In the genomic region with DNA sequence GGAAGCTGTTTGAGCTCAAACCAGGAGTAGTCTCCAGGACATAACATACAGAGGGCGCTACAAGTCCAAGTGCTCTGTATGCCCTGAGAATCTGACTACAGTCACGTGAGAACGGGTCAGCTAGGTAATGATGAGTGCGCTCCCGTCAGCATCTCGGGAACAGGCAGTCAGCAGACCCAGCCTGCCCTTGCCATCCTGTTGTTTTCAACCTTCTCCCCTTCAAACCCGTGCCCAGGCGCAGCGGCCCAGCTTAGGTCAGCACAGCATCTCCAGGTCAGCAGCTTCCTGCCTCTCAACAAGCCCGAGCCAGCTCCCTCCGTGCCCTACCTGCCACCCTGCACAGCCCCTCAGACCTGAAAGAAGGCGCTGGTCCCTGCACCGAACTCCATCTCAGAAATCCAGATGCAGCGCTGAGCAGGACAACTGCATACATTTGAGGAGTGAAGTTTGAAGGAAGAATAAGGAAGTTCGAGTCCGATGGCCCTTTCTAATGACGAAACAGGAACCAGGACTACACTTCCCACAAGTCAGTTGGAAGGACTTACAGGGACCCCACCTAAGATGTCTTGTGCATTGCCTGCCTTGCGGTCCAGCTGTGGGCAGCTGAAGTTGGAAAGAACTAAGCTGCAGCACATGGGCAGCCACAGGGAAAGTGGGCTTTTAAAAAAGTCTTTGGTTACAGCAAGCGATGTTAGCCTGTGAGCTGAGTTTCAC, we compare ENCODE assay signal across 8 mouse cellular contexts. TPM values are rescaled to one million over a fixed set of nuclear protein-coding genes. Genes with fewer than 3 reads are reported as not detected.
DNase-seq lines count a peak whose midpoint lies in the region; ATAC-seq and TF ChIP-seq lines count a peak whose summit lies in the region.

A gene (minus strand): TSS at position 476 of the 714 bp plus-strand sequence.
A gene (minus strand): TSS at position 498 of the 714 bp plus-strand sequence.

- WGBS in embryonic facial prominence, embryonic 13.5 days = under 1% methylated on average over 19 of the region's 19 CpGs
- WGBS in kidney, adult 2 months = under 1% methylated on average over 19 of the region's 19 CpGs
- WGBS in limb, embryonic 12.5 days = under 1% methylated on average over 19 of the region's 19 CpGs
- under 1% methylated on average over 19 of the region's 19 CpGs for WGBS in midbrain, embryonic 15.5 days
- under 1% methylated on average over 19 of the region's 19 CpGs for WGBS in spleen, adult 2 months

- H3K27me3 ChIP-seq in embryonic facial prominence, embryonic 13.5 days = no peaks in the 10 kb centered on the region
- no peaks in the 10 kb centered on the region for H3K27me3 ChIP-seq in kidney, adult 2 months (replicated peaks; ENCODE audit: control insufficient read depth, insufficient read depth, low read length)
- no peaks in the 10 kb centered on the region for H3K27me3 ChIP-seq in limb, embryonic 12.5 days
- no peaks in the 10 kb centered on the region for H3K27me3 ChIP-seq in midbrain, embryonic 15.5 days (replicated peaks)
- no peaks in the 10 kb centered on the region for H3K27me3 ChIP-seq in spleen, adult 2 months (ENCODE audit: control insufficient read depth, insufficient read depth, low read length)

- TF ChIP-seq POLR2A in kidney, adult 2 months (IDR thresholded peaks at IDR 0.05; ENCODE audit: low read depth, low read length) = no peak
- no peak; the same call in 1 of the 2 replicates for TF ChIP-seq POLR2A in spleen, adult 2 months (IDR thresholded peaks at IDR 0.05; ENCODE audit: low read depth, low read length)

- H3K4me1 ChIP-seq in embryonic facial prominence, embryonic 13.5 days = peaks cover 5% of the 10 kb centered on the region; the same call in 1 of the 2 replicates
- H3K4me1 ChIP-seq in kidney, adult 2 months (ENCODE audit: control insufficient read depth, insufficient read depth, low read length) = no peaks in the 10 kb centered on the region
- H3K4me1 ChIP-seq in limb, embryonic 12.5 days (replicated peaks) = 0 out of 2 replicates have a peak, but pooled peaks cover 2% of the 10 kb centered on the region
- peaks cover 9% of the 10 kb centered on the region; the same call in 1 of the 2 replicates for H3K4me1 ChIP-seq in midbrain, embryonic 15.5 days
- H3K4me1 ChIP-seq in spleen, adult 2 months (ENCODE audit: control insufficient read depth, insufficient read depth, insufficient read length) = peaks cover 2% of the 10 kb centered on the region; the same call in 1 of the 2 replicates

- no peaks in the 10 kb centered on the region for H3K36me3 ChIP-seq in embryonic facial prominence, embryonic 13.5 days
- no peaks in the 10 kb centered on the region for H3K36me3 ChIP-seq in kidney, adult 2 months (ENCODE audit: control insufficient read depth, insufficient read depth, low read length)
- H3K36me3 ChIP-seq in limb, embryonic 12.5 days = no peaks in the 10 kb centered on the region
- no peaks in the 10 kb centered on the region for H3K36me3 ChIP-seq in midbrain, embryonic 15.5 days (replicated peaks)
- H3K36me3 ChIP-seq in spleen, adult 2 months (ENCODE audit: control insufficient read depth, insufficient read depth, low read length) = no peaks in the 10 kb centered on the region

- H3K4me3 ChIP-seq in embryonic facial prominence, embryonic 13.5 days = peak within 1 kb of the TSS; percentile 90
- peak within 1 kb of the TSS; percentile 98 for H3K4me3 ChIP-seq in kidney, adult 2 months (ENCODE audit: insufficient read depth, low read depth, low read length)
- H3K4me3 ChIP-seq in limb, embryonic 12.5 days (replicated peaks) = peak within 1 kb of the TSS; percentile 80
- H3K4me3 ChIP-seq in midbrain, embryonic 15.5 days = peak within 1 kb of the TSS; percentile 96
- peak within 1 kb of the TSS; percentile 90 for H3K4me3 ChIP-seq in spleen, adult 2 months (ENCODE audit: extremely low read depth, insufficient read depth, insufficient read length)

- peak; percentile 97 for ATAC-seq in embryonic facial prominence, embryonic 13.5 days (ENCODE audit: insufficient number of reproducible peaks, insufficient read depth, low FRiP score, low TSS enrichment, low read depth)
- ATAC-seq in limb, embryonic 12.5 days (ENCODE audit: insufficient number of reproducible peaks, insufficient read depth, low FRiP score, low TSS enrichment, low read depth) = peak; percentile 98
- ATAC-seq in midbrain, embryonic 15.5 days (replicated peaks) = peak; percentile 100

- peak within 1 kb of the TSS; percentile 86 for H3K9ac ChIP-seq in embryonic facial prominence, embryonic 13.5 days
- peak within 1 kb of the TSS; percentile 71 for H3K9ac ChIP-seq in limb, embryonic 12.5 days (replicated peaks)
- peak within 1 kb of the TSS; percentile 66 for H3K9ac ChIP-seq in midbrain, embryonic 15.5 days

- peak within 1 kb of the TSS; percentile 64 for H3K27ac ChIP-seq in embryonic facial prominence, embryonic 13.5 days
- H3K27ac ChIP-seq in kidney, adult 2 months (ENCODE audit: insufficient read depth, low read depth, low read length) = peak within 1 kb of the TSS; percentile 84
- peak within 1 kb of the TSS; percentile 66 for H3K27ac ChIP-seq in limb, embryonic 12.5 days
- peak within 1 kb of the TSS; percentile 69 for H3K27ac ChIP-seq in midbrain, embryonic 15.5 days
- peak within 1 kb of the TSS; percentile 66 for H3K27ac ChIP-seq in spleen, adult 2 months (ENCODE audit: insufficient read depth, low read length)

- peak; percentile 86 for DNase-seq in 3134 (ENCODE audit: extremely low read depth, insufficient read length, low spot score)
- DNase-seq in adrenal gland, postnatal 36 days = peak; percentile 87 to 88
- peak; percentile 93 to 95 for DNase-seq in heart, adult 18-20 months
- peak; percentile 94 for DNase-seq in kidney, adult 2 months
- DNase-seq in spleen, adult 2 months (ENCODE audit: low read depth in 1 of 2, low spot score in 2 of 2) = peak; percentile 84 to 89

- no peaks in the 10 kb centered on the region for H3K9me3 ChIP-seq in embryonic facial prominence, embryonic 13.5 days
- no peaks in the 10 kb centered on the region for H3K9me3 ChIP-seq in limb, embryonic 12.5 days
- no peaks in the 10 kb centered on the region for H3K9me3 ChIP-seq in midbrain, embryonic 15.5 days

- TF ChIP-seq CTCF in kidney, adult 2 months (conservative IDR thresholded peaks at IDR 0.05; ENCODE audit: insufficient read depth, insufficient read length, low read depth, low read length) = peak; percentile 50
- TF ChIP-seq CTCF in spleen, adult 2 months (IDR thresholded peaks at IDR 0.05; ENCODE audit: extremely low read depth, insufficient read depth, insufficient read length, insufficient replicate concordance) = no peak

- peak within 1 kb of the TSS; percentile 64 for H3K4me2 ChIP-seq in embryonic facial prominence, embryonic 13.5 days
- H3K4me2 ChIP-seq in limb, embryonic 12.5 days = peak within 1 kb of the TSS; percentile 55
- peak within 1 kb of the TSS; percentile 59 for H3K4me2 ChIP-seq in midbrain, embryonic 15.5 days

RNA-seq across cellular contexts. Expression of the first gene that starts in this region (rescaled TPM):
- total RNA-seq in adrenal gland, postnatal 36 days (2021) = 1 to 10 TPM; 1.0 to 1.9 TPM
- polyA plus RNA-seq in embryonic facial prominence, embryonic 13.5 days (2015; fragmentation: Nextera tagmentation; extraction: Ambion mirVana) = not detected in 2 replicates
- total RNA-seq in heart, adult 18-20 months (2021) = 1 to 10 TPM in 1 of 2 experiments, not detected in 1; 1.4 TPM
- not detected in 2 replicates for polyA plus RNA-seq in kidney, adult 2 months (2012; rRNA removed)
- polyA plus RNA-seq in limb, embryonic 12.5 days (2016; fragmentation: Nextera tagmentation; extraction: Ambion mirVana) = 0.20 TPM in 1 of 2 replicates, not detected in the other
- 0.26 TPM in 1 of 2 replicates, not detected in the other for polyA plus RNA-seq in midbrain, embryonic 15.5 days (2015; fragmentation: Nextera tagmentation; extraction: Ambion mirVana)
- 0.13 TPM in 1 of 2 replicates, not detected in the other for polyA plus RNA-seq in spleen, adult 2 months (2012; rRNA removed)

RNA-seq across cellular contexts. Expression of the second gene that starts in this region (rescaled TPM):
- 1 to 10 TPM; 5.8 to 7.5 TPM for total RNA-seq in adrenal gland, postnatal 36 days (2021)
- polyA plus RNA-seq in embryonic facial prominence, embryonic 13.5 days (2015; fragmentation: Nextera tagmentation; extraction: Ambion mirVana) = 3.0 and 3.5 TPM in 2 replicates
- 1 to 10 TPM; 2.7 to 3.5 TPM for total RNA-seq in heart, adult 18-20 months (2021)
- 0.91 and 1.4 TPM in 2 replicates for polyA plus RNA-seq in kidney, adult 2 months (2012; rRNA removed)
- polyA plus RNA-seq in limb, embryonic 12.5 days (2016; fragmentation: Nextera tagmentation; extraction: Ambion mirVana) = 3.4 and 3.6 TPM in 2 replicates
- polyA plus RNA-seq in midbrain, embryonic 15.5 days (2015; fragmentation: Nextera tagmentation; extraction: Ambion mirVana) = 3.1 and 3.6 TPM in 2 replicates
- polyA plus RNA-seq in spleen, adult 2 months (2012; rRNA removed) = 0.39 and 0.57 TPM in 2 replicates

Comparison
In these comparisons a context has a peak if more than half of its experiments do, and no peak if none do; other contexts are left out.
1. Peak in every context shown above with its lines: DNase-seq, ATAC-seq, H3K4me3 ChIP-seq and H3K27ac ChIP-seq.
2. Peak in DNase-seq, H3K4me3 ChIP-seq and H3K27ac ChIP-seq in spleen, adult 2 months; RNA of the genes that start here not detected or under 1 TPM.